Mouse (Mus musculus): ENCODE results near the gene Rps28.

Gene Rps28

GRCm38 (mm10) chr17:33812475-33812874, 11.9 kb downstream of the Rps28 start:
- DNase-seq (ENCODE audit: extremely low read depth, low read depth, low spot score), result no peak

GRCm38 (mm10) chr17:33811142-33811516, 13.2 kb downstream of the Rps28 start:
- DNase-seq (ENCODE audit: extremely low read depth, low read depth, low spot score), result no peak

GRCm38 (mm10) chr17:33810334-33811141, 13.8 kb downstream of the Rps28 start, which contains the start of gene Kank3:
Gene Kank3 (plus strand): TSS chr17:33810519.
- DNase-seq (ENCODE audit: extremely low read depth, low read depth, low spot score), result peak; percentile 76

- no peak for DNase-seq (ENCODE audit: extremely low read depth, low read depth, low spot score)
Observed at GRCm38 (mm10) chr17:33808192-33808591, 16.2 kb downstream of the Rps28 start.

- DNase-seq (ENCODE audit: extremely low read depth, low read depth, low spot score), result no peak
Observed at GRCm38 (mm10) chr17:33807181-33807888, 17.0 kb downstream of the Rps28 start.

- no peak for DNase-seq (ENCODE audit: extremely low read depth, low read depth, low spot score)
Observed at GRCm38 (mm10) chr17:33804745-33805144, 19.6 kb downstream of the Rps28 start.

GRCm38 (mm10) chr17:33804205-33804604, 20.2 kb downstream of the Rps28 start:
- no peak for DNase-seq (ENCODE audit: extremely low read depth, low read depth, low spot score)

GRCm38 (mm10) chr17:33802221-33802620, 22.1 kb downstream of the Rps28 start:
- no peak for DNase-seq (ENCODE audit: extremely low read depth, low read depth, low spot score)

- no peak for DNase-seq (ENCODE audit: extremely low read depth, low read depth, low spot score)
Observed at GRCm38 (mm10) chr17:33799277-33799676, 25.1 kb downstream of the Rps28 start.

- DNase-seq (ENCODE audit: extremely low read depth, low read depth, low spot score), result no peak
Observed at GRCm38 (mm10) chr17:33798306-33798705, 26.1 kb downstream of the Rps28 start.

GRCm38 (mm10) chr17:33788732-33789131, 35.6 kb downstream of the Rps28 start:
- DNase-seq (ENCODE audit: extremely low read depth, low read depth, low spot score), result no peak

- no peak for DNase-seq (ENCODE audit: extremely low read depth, low read depth, low spot score)
Observed at GRCm38 (mm10) chr17:33786375-33786774, 38.0 kb downstream of the Rps28 start.

- DNase-seq (ENCODE audit: extremely low read depth, low read depth, low spot score), result peak; percentile 71
Observed at GRCm38 (mm10) chr17:33784939-33785338, 39.4 kb downstream of the Rps28 start.

GRCm38 (mm10) chr17:33783408-33783807, 41.0 kb downstream of the Rps28 start:
- peak; percentile 93 for DNase-seq (ENCODE audit: extremely low read depth, low read depth, low spot score)

- DNase-seq (ENCODE audit: extremely low read depth, low read depth, low spot score), result no peak
Observed at GRCm38 (mm10) chr17:33782067-33782466, 42.3 kb downstream of the Rps28 start.

GRCm38 (mm10) chr17:33781124-33781977, 43.0 kb downstream of the Rps28 start, which contains the start of gene Angptl4:
Gene Angptl4 (minus strand): TSS chr17:33781830.
- no peak for DNase-seq (ENCODE audit: extremely low read depth, low read depth, low spot score)

- DNase-seq (ENCODE audit: extremely low read depth, low read depth, low spot score), result peak; percentile 72
Observed at GRCm38 (mm10) chr17:33780431-33780830, 43.9 kb downstream of the Rps28 start.

- no peak for DNase-seq (ENCODE audit: extremely low read depth, low read depth, low spot score)
Observed at GRCm38 (mm10) chr17:33779967-33780295, 44.4 kb downstream of the Rps28 start.

GRCm38 (mm10) chr17:33779271-33779966, 44.9 kb downstream of the Rps28 start:
- peak; percentile 90 for DNase-seq (ENCODE audit: extremely low read depth, low read depth, low spot score)

GRCm38 (mm10) chr17:33775287-33775686, 49.1 kb downstream of the Rps28 start:
- DNase-seq (ENCODE audit: extremely low read depth, low read depth, low spot score), result no peak
